Mouse (Mus musculus) MEL (cell line): Measurements from ENCODE around the gene Cmbl. TPM values are rescaled to one million over a fixed set of nuclear protein-coding genes. Genes with fewer than 3 reads are reported as not detected.
A peak's percentile ranks its signal among the peaks of the same experiment; 100 is the strongest.

Source experiments
- DNase-seq: peaks from one replicate; pipeline ENCODE4 v3.0.0; 2011; ENCODE audit warnings: low read depth, low spot score
- H3K27ac ChIP-seq: 2 replicates; pipeline ENCODE4 v1.5.1; 2012; ENCODE audit warnings: low read depth, mild to moderate bottlenecking, control low read depth, low read length, moderate library complexity; ENCODE audit not compliant: control insufficient read depth
- H3K27me3 ChIP-seq, 2 experiments: fragments of 150-350 bp in 1 of 2; sonication (generic) in 1 of 2; 2 replicates each; pipeline ENCODE4 v1.6.1; 2012; ENCODE audit warnings: low read length in 2 of 2, mild to moderate bottlenecking in 2 of 2, improper control_type of control experiment in 1 of 2, moderate library complexity in 1 of 2; ENCODE audit not compliant: insufficient read depth in 2 of 2, control insufficient read depth in 1 of 2
- H3K36me3 ChIP-seq, 2 experiments: 2 replicates each; pipeline ENCODE4 v1.6.1; 2012 to 2014; ENCODE audit warnings: low read length in 2 of 2, improper control_type of control experiment in 1 of 2, inconsistent platforms in 1 of 2, mild to moderate bottlenecking in 1 of 2; ENCODE audit not compliant: insufficient read depth in 2 of 2, control insufficient read depth in 1 of 2
- H3K4me1 ChIP-seq, 2 experiments: fragments of 150-350 bp in 1 of 2; sonication (generic) in 1 of 2; 2 replicates each; pipeline ENCODE4 v1.6.1; 2012; ENCODE audit warnings: low read length in 2 of 2, improper control_type of control experiment in 1 of 2, mild to moderate bottlenecking in 1 of 2; ENCODE audit not compliant: insufficient read depth in 2 of 2, control insufficient read depth in 1 of 2
- H3K4me3 ChIP-seq, 2 experiments: fragments of 150-350 bp in 1 of 2; sonication (generic) in 1 of 2; 2 replicates each; pipeline ENCODE4 v1.5.1; 2012; ENCODE audit warnings: low read depth in 2 of 2, low read length in 2 of 2, mild to moderate bottlenecking in 2 of 2, moderate library complexity in 2 of 2, control low read depth in 1 of 2, improper control_type of control experiment in 1 of 2; ENCODE audit not compliant: control insufficient read depth in 1 of 2, insufficient read depth in 1 of 2
- H3K79me2 ChIP-seq: 2 replicates; pipeline ENCODE4 v1.6.1; 2012; ENCODE audit warnings: mild to moderate bottlenecking, low read length, moderate library complexity; ENCODE audit not compliant: control insufficient read depth, poor library complexity, insufficient read depth
- H3K9ac ChIP-seq: 2 replicates; pipeline ENCODE4 v1.6.1; 2012; ENCODE audit warnings: low read depth, mild to moderate bottlenecking, control low read depth, low read length, moderate library complexity; ENCODE audit not compliant: control insufficient read depth, poor library complexity, severe bottlenecking
- H3K9me3 ChIP-seq: fragments of 150-350 bp; sonication (generic); replicated peaks from 2 replicates; pipeline ENCODE4 v1.6.1; 2012; ENCODE audit warnings: mild to moderate bottlenecking, low read length, improper control_type of control experiment, moderate library complexity; ENCODE audit not compliant: insufficient read depth
- BHLHE40 ChIP-seq: IDR thresholded peaks from 2 replicates; pipeline ENCODE4 v1.6.1; 2012; ENCODE audit warnings: low read depth, mild to moderate bottlenecking, inconsistent platforms, low read length, improper control_type of control experiment, borderline replicate concordance
- CHD1 ChIP-seq: IDR thresholded peaks from 2 replicates; pipeline ENCODE4 v1.6.1; 2012; ENCODE audit warnings: low read depth, mild to moderate bottlenecking, inconsistent platforms, low read length, improper control_type of control experiment
- CHD2 ChIP-seq: IDR thresholded peaks from 2 replicates; pipeline ENCODE4 v1.6.1; 2011; ENCODE audit warnings: low read length, improper control_type of control experiment
- CTCF ChIP-seq, 3 experiments: IDR thresholded peaks in 2 of 3; conservative IDR thresholded peaks in 1 of 3; 2 replicates each; pipeline ENCODE4 v1.5.1; 2011 to 2012; ENCODE audit warnings: low read length in 3 of 3, low read depth in 2 of 3, mild to moderate bottlenecking in 2 of 3, improper control_type of control experiment in 1 of 3, inconsistent platforms in 1 of 3, mixed read lengths in 1 of 3, moderate library complexity in 1 of 3; ENCODE audit not compliant: control insufficient read depth in 1 of 3, insufficient read depth in 1 of 3, poor library complexity in 1 of 3, severe bottlenecking in 1 of 3
- ELF1 ChIP-seq: IDR thresholded peaks from 2 replicates; pipeline ENCODE4 v1.6.1; 2014; ENCODE audit warnings: low read depth, mild to moderate bottlenecking, inconsistent platforms, low read length, improper control_type of control experiment, moderate library complexity
- EP300 ChIP-seq, 2 experiments: IDR thresholded peaks; 2 replicates each; pipeline ENCODE4 v1.6.1; 2011; ENCODE audit warnings: improper control_type of control experiment in 2 of 2, low read length in 2 of 2, low read depth in 1 of 2, mild to moderate bottlenecking in 1 of 2
- ETS1 ChIP-seq: IDR thresholded peaks from 2 replicates; pipeline ENCODE4 v1.6.1; 2012; ENCODE audit warnings: low read depth, mild to moderate bottlenecking, inconsistent platforms, low read length, improper control_type of control experiment, moderate library complexity
- GABPA ChIP-seq: IDR thresholded peaks from 2 replicates; pipeline ENCODE4 v1.6.1; 2012; ENCODE audit warnings: low read depth, mild to moderate bottlenecking, inconsistent platforms, low read length, improper control_type of control experiment, moderate library complexity
- HCFC1 ChIP-seq: IDR thresholded peaks from 2 replicates; pipeline ENCODE4 v1.6.1; 2012; ENCODE audit warnings: low read depth, mild to moderate bottlenecking, inconsistent platforms, low read length, improper control_type of control experiment, moderate library complexity
- JUND ChIP-seq: IDR thresholded peaks from 2 replicates; pipeline ENCODE4 v1.6.1; 2011; ENCODE audit warnings: low read depth, mild to moderate bottlenecking, improper control_type of control experiment, low read length
- KAT2A ChIP-seq: conservative IDR thresholded peaks from 2 replicates; pipeline ENCODE4 v1.6.1; 2012; ENCODE audit warnings: low read depth, low read length, improper control_type of control experiment, inconsistent platforms
- MAX ChIP-seq: IDR thresholded peaks from 2 replicates; pipeline ENCODE4 v1.6.1; 2011; ENCODE audit warnings: low read length, improper control_type of control experiment
- MAZ ChIP-seq: IDR thresholded peaks from 2 replicates; pipeline ENCODE4 v1.6.1; 2012; ENCODE audit warnings: low read depth, mild to moderate bottlenecking, inconsistent platforms, low read length, improper control_type of control experiment
- MXI1 ChIP-seq: IDR thresholded peaks from 2 replicates; pipeline ENCODE4 v1.6.1; 2011; ENCODE audit warnings: mild to moderate bottlenecking, low read depth, low read length, improper control_type of control experiment
- MYC ChIP-seq: IDR thresholded peaks from 2 replicates; pipeline ENCODE4 v1.6.1; 2011; ENCODE audit warnings: low read depth, mild to moderate bottlenecking, low read length, improper control_type of control experiment, moderate library complexity
- NELFE ChIP-seq: IDR thresholded peaks from 2 replicates; pipeline ENCODE4 v1.6.1; 2011; ENCODE audit warnings: low read depth, low read length, improper control_type of control experiment
- POLR2A ChIP-seq, 2 experiments: IDR thresholded peaks; 2 replicates each; pipeline ENCODE4 v1.6.1; 2011 to 2012; ENCODE audit warnings: low read length in 2 of 2, mild to moderate bottlenecking in 2 of 2, control low read depth in 1 of 2, improper control_type of control experiment in 1 of 2, low read depth in 1 of 2, moderate library complexity in 1 of 2; ENCODE audit not compliant: control insufficient read depth in 1 of 2, insufficient read depth in 1 of 2, poor library complexity in 1 of 2
- POLR2AphosphoS2 ChIP-seq: IDR thresholded peaks from 2 replicates; pipeline ENCODE4 v1.6.1; 2011; ENCODE audit warnings: low read length, improper control_type of control experiment
- RCOR1 ChIP-seq: IDR thresholded peaks from 2 replicates; pipeline ENCODE4 v1.6.1; 2012; ENCODE audit warnings: low read depth, mild to moderate bottlenecking, inconsistent platforms, low read length, improper control_type of control experiment
- SIN3A ChIP-seq: IDR thresholded peaks from 2 replicates; pipeline ENCODE4 v1.6.1; 2012; ENCODE audit warnings: low read length, improper control_type of control experiment, inconsistent platforms
- SMC3 ChIP-seq: IDR thresholded peaks from 2 replicates; pipeline ENCODE4 v1.6.1; 2011; ENCODE audit warnings: low read depth, low read length, improper control_type of control experiment
- TAL1 ChIP-seq: IDR thresholded peaks from 2 replicates; pipeline ENCODE4 v1.6.1; 2012; ENCODE audit warnings: mild to moderate bottlenecking, inconsistent platforms, low read length, moderate library complexity, mixed read lengths
- TCF12 ChIP-seq: IDR thresholded peaks from 2 replicates; pipeline ENCODE4 v1.6.1; 2014; ENCODE audit warnings: low read depth, mild to moderate bottlenecking, inconsistent platforms, low read length, improper control_type of control experiment, moderate library complexity
- USF1 ChIP-seq: IDR thresholded peaks from 2 replicates; pipeline ENCODE4 v1.6.1; 2014; ENCODE audit warnings: low read depth, mild to moderate bottlenecking, inconsistent platforms, low read length, improper control_type of control experiment, moderate library complexity
- USF2 ChIP-seq, 2 experiments: IDR thresholded peaks; 2 replicates each; pipeline ENCODE4 v1.6.1; 2011 to 2012; ENCODE audit warnings: improper control_type of control experiment in 2 of 2, low read length in 2 of 2, borderline replicate concordance in 1 of 2, inconsistent platforms in 1 of 2, low read depth in 1 of 2, mild to moderate bottlenecking in 1 of 2; ENCODE audit not compliant: insufficient read depth in 1 of 2
- ZC3H11A ChIP-seq: IDR thresholded peaks from 2 replicates; pipeline ENCODE4 v1.6.1; 2012; ENCODE audit warnings: low read depth, mild to moderate bottlenecking, inconsistent platforms, low read length, improper control_type of control experiment
- ZKSCAN1 ChIP-seq: IDR thresholded peaks from 2 replicates; pipeline ENCODE4 v1.6.1; 2012; ENCODE audit warnings: low read depth, mild to moderate bottlenecking, inconsistent platforms, low read length, improper control_type of control experiment, moderate library complexity
- ZMIZ1 ChIP-seq: IDR thresholded peaks from 2 replicates; pipeline ENCODE4 v1.6.1; 2012; ENCODE audit warnings: low read depth, mild to moderate bottlenecking, inconsistent platforms, low read length, improper control_type of control experiment, moderate library complexity
- ZNF384 ChIP-seq: IDR thresholded peaks from 2 replicates; pipeline ENCODE4 v1.6.1; 2012; ENCODE audit warnings: low read depth, mild to moderate bottlenecking, inconsistent platforms, low read length, improper control_type of control experiment
- polyA plus RNA-seq, 2 experiments: library from polyadenylated mRNA; stranded (reverse) in 1 of 2; unstranded in 1 of 2; fragments of >175 nt in 1 of 2; fragments of >200 nt in 1 of 2; gene quantifications; 2 replicates each; pipeline versions ENCODE4 v1.2.1 to v1.2.4; 2012; ENCODE audit warnings: low replicate concordance in 2 of 2, low read depth in 1 of 2; ENCODE audit not compliant: insufficient read length in 2 of 2, insufficient read depth in 1 of 2, missing spikeins in 1 of 2
- total RNA-seq: library from RNA; depleted of rRNA; stranded (reverse); fragments of 300-350 nt; gene quantifications from 2 replicates; pipeline ENCODE4 v1.2.3, GENCODE M21; 2012

Gene Cmbl
- total and polyA plus RNA-seq, 3 experiments, result 0.22 to 0.31 TPM; not detected in 1

- TF ChIP-seq MAZ (peak; percentile 86), ZNF384 (peak; percentile 99), ELF1 (no peak), CHD1 (no peak)
Measured at GRCm38 (mm10) chr15:31539643-31540512, 25.3 kb upstream of the Cmbl start (continued).

- Histone ChIP-seq H3K9ac (peak overlapping the region; percentile 50), H3K36me3 (peaks cover 0 to 50% of the 10 kb centered on the region in 2 experiments; a peak in 2 of 4 replicates), H3K79me2 (no peaks in the 10 kb centered on the region), H3K4me1 (peaks cover 40 to 54% of the 10 kb centered on the region in 2 experiments), H3K9me3 (no peaks in the 10 kb centered on the region), H3K27ac (peak overlapping the region; percentile 74), H3K27me3 (no peaks in the 10 kb centered on the region), H3K4me3 (peak overlapping the region; percentile 43 to 88)
- peak; percentile 75 for DNase-seq
- peak; percentile 26; the same call in 1 of the 2 replicates for TF ChIP-seq ZKSCAN1
- TF ChIP-seq JUND, result no peak
- TF ChIP-seq MYC, result no peak
- 0 out of 2 replicates have a peak, but pooled peaks have one; percentile 11 for TF ChIP-seq SIN3A
- no peak for TF ChIP-seq CHD2
- no peak for TF ChIP-seq MAZ
- peak; percentile 72 for TF ChIP-seq TCF12
- no peak for TF ChIP-seq SMC3
- TF ChIP-seq CHD1, result no peak
- TF ChIP-seq POLR2A (IDR thresholded peaks at IDR 0.05; ENCODE audit: control insufficient read depth in 1 of 2, insufficient read depth in 1 of 2, low read depth in 1 of 2, low read length in 2 of 2, poor library complexity in 1 of 2), result no peak
- TF ChIP-seq ZC3H11A, result no peak
- TF ChIP-seq ELF1, result no peak
- no peak for TF ChIP-seq BHLHE40
- TF ChIP-seq POLR2AphosphoS2, result no peak
- peak; percentile 40; the same call in 1 of the 2 replicates for TF ChIP-seq MAX
- TF ChIP-seq MXI1, result no peak
- TF ChIP-seq TAL1, result no peak; the same call in 1 of the 2 replicates
- no peak; the same call in 1 of the 2 replicates for TF ChIP-seq ZNF384
- TF ChIP-seq RCOR1, result no peak; the same call in 1 of the 2 replicates
- TF ChIP-seq CTCF (IDR thresholded peaks at IDR 0.05 in 2 of 3, conservative IDR thresholded peaks at IDR 0.05 in 1 of 3; ENCODE audit: control insufficient read depth in 1 of 3, insufficient read depth in 1 of 3, low read depth in 2 of 3, low read length in 3 of 3, poor library complexity in 1 of 3, severe bottlenecking in 1 of 3), result no peak
- TF ChIP-seq NELFE, result no peak
- TF ChIP-seq GABPA, result no peak
- TF ChIP-seq ETS1, result peak; percentile 65
- TF ChIP-seq KAT2A, result no peak; the same call in 1 of the 2 replicates
- no peak for TF ChIP-seq ZMIZ1
- peak in 1 of 2 experiments; percentile 65; a peak in 2 of 4 replicates for TF ChIP-seq EP300 (IDR thresholded peaks at IDR 0.05; ENCODE audit: low read depth in 1 of 2, low read length in 2 of 2)
- no peak for TF ChIP-seq USF2 (IDR thresholded peaks at IDR 0.05; ENCODE audit: borderline replicate concordance in 1 of 2, insufficient read depth in 1 of 2, low read depth in 1 of 2, low read length in 2 of 2)
- peak; percentile 75 for TF ChIP-seq USF1
- no peak for TF ChIP-seq HCFC1
Measured at GRCm38 (mm10) chr15:31540513-31540802, 24.7 kb upstream of the Cmbl start.
